Mouse (Mus musculus) kidney, postnatal 0 days (tissue): ENCODE results near the gene Sgms1. TPM values are rescaled to one million over a fixed set of nuclear protein-coding genes. Genes with fewer than 3 reads are reported as not detected.
A peak's percentile ranks its signal among the peaks of the same experiment; 100 is the strongest.

Experiments used
- ATAC-seq: fragments of 200-750 bp; cut with Nextera tagmentation; replicated peaks from 2 replicates; pipeline ENCODE4 v1.8.0; 2017; ENCODE audit warnings: low read depth, moderate number of reproducible peaks, moderate TSS enrichment, moderate library complexity; ENCODE audit not compliant: low FRiP score
- DNase-seq: peaks from one replicate; pipeline ENCODE4 v3.0.0-alpha.2; 2016; ENCODE audit warnings: low spot score
- H3K27ac ChIP-seq: fragments of 300-500 bp; sonication (generic); 2 replicates; pipeline ENCODE4 v1.5.1; 2014; ENCODE audit warnings: mild to moderate bottlenecking
- H3K27me3 ChIP-seq: fragments of 300-500 bp; sonication (generic); 2 replicates; pipeline ENCODE4 v1.6.1; 2014; ENCODE audit warnings: low read length, mixed read lengths; ENCODE audit not compliant: insufficient read depth
- H3K36me3 ChIP-seq: fragments of 300-500 bp; sonication (generic); 2 replicates; pipeline ENCODE4 v1.6.1; 2014; ENCODE audit warnings: low read length, mixed read lengths; ENCODE audit not compliant: insufficient read depth
- H3K4me1 ChIP-seq: fragments of 300-500 bp; sonication (generic); replicated peaks from 2 replicates; pipeline ENCODE4 v1.6.1; 2014; ENCODE audit warnings: antibody characterized with exemption, low read length, mixed read lengths; ENCODE audit not compliant: insufficient read depth
- H3K4me2 ChIP-seq: fragments of 300-500 bp; sonication (generic); 2 replicates; pipeline ENCODE4 v1.6.1; 2014; ENCODE audit warnings: mild to moderate bottlenecking, low read length, moderate library complexity, mixed read lengths
- H3K4me3 ChIP-seq: fragments of 300-500 bp; sonication (generic); replicated peaks from 2 replicates; pipeline ENCODE4 v1.5.1; 2014; ENCODE audit warnings: low read depth, low read length
- H3K9ac ChIP-seq: fragments of 300-500 bp; sonication (generic); 2 replicates; pipeline ENCODE4 v1.6.1; 2014; ENCODE audit warnings: low read depth, low read length
- H3K9me3 ChIP-seq: fragments of 300-500 bp; sonication (generic); replicated peaks from 2 replicates; pipeline ENCODE4 v1.6.1; 2016; ENCODE audit warnings: low read length, inconsistent platforms, mixed read lengths
- CTCF ChIP-seq: IDR thresholded peaks from 2 replicates; pipeline ENCODE4 v1.5.1; 2016; ENCODE audit warnings: antibody characterized with exemption, low read depth, mild to moderate bottlenecking, moderate library complexity
- WGBS: fragments of 180-500 bp; shearing (Covaris S2); extraction: QIAGEN DNeasy Blood & Tissue Kit; methylation state at CpG from one replicate; pipeline ENCODE4 v1.1.7; 2014; 5-methylcytosine and 5-hydroxymethylcytosine counted together
- polyA plus RNA-seq: library from polyadenylated mRNA; unstranded; fragments of >200 nt; fragmentation: Nextera tagmentation; extraction: Ambion mirVana; gene quantifications from 2 replicates; pipeline ENCODE4 v1.2.1, GENCODE M21; 2015

Sgms1 gene
- polyA plus RNA-seq = 42.4 and 46.1 TPM in 2 replicates

GRCm38 (mm10) chr19:32389001-32389871, at the start of gene Sgms1:
Sgms1 (minus strand) TSS chr19:32389714.
- peak within 1 kb of the TSS; percentile 85 for H3K4me3 ChIP-seq
- peak within 1 kb of the TSS; percentile 97 for H3K27ac ChIP-seq
- H3K9ac ChIP-seq = peak within 1 kb of the TSS; percentile 83
- H3K27me3 ChIP-seq = no peaks in the 10 kb centered on the region
- no peaks in the 10 kb centered on the region for H3K9me3 ChIP-seq
- under 1% methylated on average over 65 of the region's 68 CpGs for whole genome bisulfite sequencing
- H3K36me3 ChIP-seq = 0 out of 2 replicates have a peak, but pooled peaks cover 3% of the 10 kb centered on the region
- TF ChIP-seq CTCF = 0 out of 2 replicates have a peak, but pooled peaks have one; percentile 14
- H3K4me1 ChIP-seq = peaks cover 4% of the 10 kb centered on the region; the same call in 1 of the 2 replicates
- peak within 1 kb of the TSS; percentile 76 for H3K4me2 ChIP-seq
- DNase-seq = peak; percentile 97
- peak; percentile 93 for ATAC-seq

GRCm38 (mm10) chr19:32425856-32426255, 36.3 kb upstream of the Sgms1 start:
- no peaks in the 10 kb centered on the region for H3K4me1 ChIP-seq
- H3K27me3 ChIP-seq = no peaks in the 10 kb centered on the region
- H3K36me3 ChIP-seq = no peaks in the 10 kb centered on the region
- no peak for TF ChIP-seq CTCF
- no peaks in the 10 kb centered on the region for H3K9me3 ChIP-seq
- H3K4me2 ChIP-seq = no peak overlapping the region
- no peak overlapping the region for H3K9ac ChIP-seq
- no peak overlapping the region for H3K4me3 ChIP-seq
- WGBS = 92% methylated on average over 3 of the region's 3 CpGs
- no peak overlapping the region for H3K27ac ChIP-seq
- no peak for ATAC-seq
- DNase-seq = no peak

- Histone ChIP-seq H3K27ac (no peak overlapping the region), H3K4me3 (no peak overlapping the region), H3K9ac (no peak overlapping the region), H3K9me3 (no peaks in the 10 kb centered on the region), H3K4me2 (no peak overlapping the region), H3K36me3 (no peaks in the 10 kb centered on the region), H3K4me1 (no peaks in the 10 kb centered on the region), H3K27me3 (no peaks in the 10 kb centered on the region)
- ATAC-seq (no peak), DNase-seq (no peak)
- TF ChIP-seq CTCF = no peak
- 91% methylated on average over 3 of the region's 3 CpGs for WGBS
These were observed 35.2 kb upstream of the Sgms1 start for GRCm38 (mm10) chr19:32424706-32425105.

- no peaks in the 10 kb centered on the region for H3K4me1 ChIP-seq
- no peak overlapping the region for H3K4me3 ChIP-seq
- no peaks in the 10 kb centered on the region for H3K36me3 ChIP-seq
- H3K9me3 ChIP-seq = no peaks in the 10 kb centered on the region
- no peak for ATAC-seq
- no peak for TF ChIP-seq CTCF
- DNase-seq = peak; percentile 50
- no peak overlapping the region for H3K27ac ChIP-seq
- H3K4me2 ChIP-seq = no peak overlapping the region
- 49% methylated on average over 3 of the region's 3 CpGs for WGBS
- no peak overlapping the region for H3K9ac ChIP-seq
- no peaks in the 10 kb centered on the region for H3K27me3 ChIP-seq
These were observed 29.6 kb upstream of the Sgms1 start for GRCm38 (mm10) chr19:32419069-32419468.

- DNase-seq = no peak
- 87% methylated on average over 7 of the region's 7 CpGs for WGBS
These were observed 27.3 kb upstream of the Sgms1 start for GRCm38 (mm10) chr19:32416692-32417317.

GRCm38 (mm10) chr19:32409603-32410360, 20.3 kb upstream of the Sgms1 start:
- ATAC-seq = no peak
- Histone ChIP-seq H3K4me1 (no peaks in the 10 kb centered on the region), H3K27ac (no peak overlapping the region), H3K9me3 (no peaks in the 10 kb centered on the region), H3K9ac (no peak overlapping the region), H3K4me3 (no peak overlapping the region), H3K27me3 (no peaks in the 10 kb centered on the region), H3K36me3 (no peaks in the 10 kb centered on the region), H3K4me2 (no peak overlapping the region)
- WGBS = 70% methylated on average over 8 of the region's 8 CpGs
- TF ChIP-seq CTCF = no peak
- no peak for DNase-seq

More at GRCm38 (mm10) chr19:32416692-32417317, 27.3 kb upstream of the Sgms1 start:
- Histone ChIP-seq H3K9ac (no peak overlapping the region), H3K36me3 (no peaks in the 10 kb centered on the region), H3K4me2 (no peak overlapping the region), H3K4me3 (no peak overlapping the region), H3K27me3 (no peaks in the 10 kb centered on the region), H3K4me1 (no peaks in the 10 kb centered on the region), H3K27ac (no peak overlapping the region), H3K9me3 (no peaks in the 10 kb centered on the region)
- no peak for TF ChIP-seq CTCF
- ATAC-seq = no peak
